ENCODE assay signal across 19 mouse cellular contexts in the genomic region with DNA sequence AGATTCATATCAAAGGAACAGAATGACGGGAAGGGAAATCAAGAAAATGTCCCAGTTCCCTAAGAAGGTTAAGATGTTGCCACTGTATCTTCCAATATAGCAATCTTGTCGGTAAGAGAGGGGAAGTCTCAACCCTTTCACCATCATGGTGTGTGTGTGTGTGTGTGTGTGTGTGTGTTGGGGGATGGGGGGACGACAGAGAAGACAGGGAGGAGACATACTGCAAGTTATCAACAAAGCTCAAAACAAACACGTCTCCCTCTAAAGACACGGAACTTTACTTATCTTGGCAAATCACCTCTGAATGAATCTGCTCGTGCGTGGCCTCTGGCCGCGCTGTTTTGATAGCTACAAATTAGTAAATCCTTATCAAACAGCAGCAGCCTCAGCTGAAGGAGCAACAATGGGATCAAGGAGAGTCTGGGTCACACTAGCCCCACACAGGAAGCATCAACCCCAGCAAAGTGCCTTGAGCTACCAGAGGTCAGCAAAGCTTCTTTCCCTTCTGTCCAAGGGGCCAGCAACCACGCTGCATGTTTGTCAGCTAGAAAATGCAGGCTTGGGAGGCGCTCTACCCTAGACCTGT.
A peak's percentile ranks its signal among the peaks of the same experiment; 100 is the strongest.
DNase-seq lines count a peak whose midpoint lies in the region; ATAC-seq and TF ChIP-seq lines count a peak whose summit lies in the region.
"Had no signal": no experiment of that assay in that cellular context is flagged by ENCODE, and none has a peak within 500 bp of the region (broad histone marks: within the 10 kb centered on the region; RNA-seq: fewer than 3 reads in every experiment).

No protein-coding gene starts in this region.

- ATAC-seq in heart, embryonic 11.5 days (replicated peaks; ENCODE audit: insufficient number of reproducible peaks, low FRiP score, low TSS enrichment) = no peak
- ATAC-seq in lung, embryonic 16.5 days (ENCODE audit: low read depth) = no peak
- no peak for ATAC-seq in lung, postnatal 0 days
- no peak; the same call in 1 of the 2 replicates for ATAC-seq in heart, embryonic 16.5 days (replicated peaks; ENCODE audit: extremely low read depth, insufficient read depth, low FRiP score)
- ATAC-seq: forebrain, embryonic 14.5 days; hindbrain, embryonic 16.5 days; intestine, postnatal 0 days had no signal

- peak; percentile 15 for DNase-seq in embryo, embryonic 10 days (ENCODE audit: low spot score)
- no peak for DNase-seq in embryo, embryonic 10.5 days (ENCODE audit: low spot score)
- DNase-seq in heart, postnatal 14 days = no peak
- DNase-seq in lung, postnatal 0 days (ENCODE audit: low spot score) = no peak
- no peak for DNase-seq in layer of hippocampus, adult 9-11 months
- DNase-seq: cerebellum, adult 2 months; layer of hippocampus, postnatal 36 days; lung, adult 18-20 months; lung, postnatal 4 days; retina, postnatal 1 day had no signal

- no peak for TF ChIP-seq CTCF in lung, postnatal 0 days (IDR thresholded peaks at IDR 0.05)

- no peaks in the 10 kb centered on the region for H3K9me3 ChIP-seq in heart, embryonic 11.5 days (replicated peaks; ENCODE audit: control insufficient read depth, low read length)
- H3K9me3 ChIP-seq in lung, embryonic 16.5 days (ENCODE audit: control insufficient read depth, low read length) = no peaks in the 10 kb centered on the region
- no peaks in the 10 kb centered on the region for H3K9me3 ChIP-seq in lung, postnatal 0 days (ENCODE audit: low read length)
- H3K9me3 ChIP-seq in heart, embryonic 16.5 days (replicated peaks; ENCODE audit: control insufficient read depth, low read length) = no peaks in the 10 kb centered on the region
- H3K9me3 ChIP-seq: embryonic facial prominence, embryonic 15.5 days; midbrain, embryonic 10.5 days had no signal

- no peaks in the 10 kb centered on the region for H3K27me3 ChIP-seq in heart, embryonic 11.5 days (ENCODE audit: control insufficient read depth, insufficient read depth, low read length)
- H3K27me3 ChIP-seq in lung, embryonic 16.5 days (ENCODE audit: control insufficient read depth, insufficient read depth, low read depth, low read length) = no peaks in the 10 kb centered on the region
- H3K27me3 ChIP-seq in lung, postnatal 0 days (replicated peaks; ENCODE audit: insufficient read depth, low read length) = no peaks in the 10 kb centered on the region
- H3K27me3 ChIP-seq in heart, embryonic 16.5 days (ENCODE audit: control insufficient read depth, insufficient read depth, low read length) = no peaks in the 10 kb centered on the region
- H3K27me3 ChIP-seq: embryonic facial prominence, embryonic 15.5 days had no signal

- H3K4me2 ChIP-seq in heart, embryonic 11.5 days = peak overlapping the region; percentile 52
- 0 out of 2 replicates have a peak overlapping the region, but pooled peaks have one; percentile 1 for H3K4me2 ChIP-seq in lung, embryonic 16.5 days (ENCODE audit: low read depth, low read length)
- H3K4me2 ChIP-seq in lung, postnatal 0 days (replicated peaks; ENCODE audit: low read depth, low read length) = no peak overlapping the region
- H3K4me2 ChIP-seq in heart, embryonic 16.5 days (ENCODE audit: low read depth, low read length) = peak overlapping the region; percentile 36; the same call in 1 of the 2 replicates
- H3K4me2 ChIP-seq: embryonic facial prominence, embryonic 15.5 days had no signal

- H3K9ac ChIP-seq in heart, embryonic 11.5 days (ENCODE audit: low read depth, low read length) = no peak overlapping the region
- no peak overlapping the region; the same call in 1 of the 2 replicates for H3K9ac ChIP-seq in lung, embryonic 16.5 days (ENCODE audit: low read length)
- H3K9ac ChIP-seq in lung, postnatal 0 days (replicated peaks; ENCODE audit: low read depth) = no peak overlapping the region
- H3K9ac ChIP-seq in heart, embryonic 16.5 days (ENCODE audit: low read length) = no peak overlapping the region
- H3K9ac ChIP-seq: embryonic facial prominence, embryonic 15.5 days had no signal

- no peak overlapping the region for H3K4me3 ChIP-seq in heart, embryonic 11.5 days (ENCODE audit: low read depth, low read length)
- H3K4me3 ChIP-seq in lung, embryonic 16.5 days (ENCODE audit: low read length) = no peak overlapping the region
- no peak overlapping the region for H3K4me3 ChIP-seq in lung, postnatal 0 days (ENCODE audit: low read depth, low read length)
- no peak overlapping the region for H3K4me3 ChIP-seq in heart, embryonic 16.5 days (ENCODE audit: low read length)
- H3K4me3 ChIP-seq: embryonic facial prominence, embryonic 15.5 days; midbrain, embryonic 10.5 days; myocyte had no signal

- H3K36me3 ChIP-seq in heart, embryonic 11.5 days (ENCODE audit: control insufficient read depth, insufficient read depth, low read length) = no peaks in the 10 kb centered on the region
- H3K36me3 ChIP-seq in lung, embryonic 16.5 days (ENCODE audit: control insufficient read depth, insufficient read depth, low read length) = no peaks in the 10 kb centered on the region
- H3K36me3 ChIP-seq in lung, postnatal 0 days (ENCODE audit: insufficient read depth, low read length) = no peaks in the 10 kb centered on the region
- no peaks in the 10 kb centered on the region for H3K36me3 ChIP-seq in heart, embryonic 16.5 days (ENCODE audit: control insufficient read depth, insufficient read depth)
- H3K36me3 ChIP-seq: embryonic facial prominence, embryonic 15.5 days; midbrain, embryonic 10.5 days had no signal

- 25% methylated on average over 11 of the region's 11 CpGs for WGBS in heart, embryonic 11.5 days (ENCODE audit: insufficient replicate concordance)
- WGBS in lung, embryonic 16.5 days = 27% methylated on average over 11 of the region's 11 CpGs
- WGBS in lung, postnatal 0 days = 26% methylated on average over 11 of the region's 11 CpGs
- 28% methylated on average over 11 of the region's 11 CpGs for WGBS in heart, embryonic 16.5 days

- H3K27ac ChIP-seq in heart, embryonic 11.5 days (ENCODE audit: low read depth, low read length) = no peak overlapping the region
- no peak overlapping the region for H3K27ac ChIP-seq in lung, embryonic 16.5 days (ENCODE audit: low read length)
- H3K27ac ChIP-seq in lung, postnatal 0 days (ENCODE audit: low read length) = no peak overlapping the region
- peak overlapping the region; percentile 70 for H3K27ac ChIP-seq in heart, embryonic 16.5 days (ENCODE audit: low read length)
- H3K27ac ChIP-seq: embryonic facial prominence, embryonic 15.5 days; midbrain, embryonic 10.5 days had no signal

- TF ChIP-seq EP300 in lung, postnatal 0 days (IDR thresholded peaks at IDR 0.05) = no peak

- peaks cover 6% of the 10 kb centered on the region for H3K4me1 ChIP-seq in heart, embryonic 11.5 days (ENCODE audit: control insufficient read depth, insufficient read depth, low read length)
- no peaks in the 10 kb centered on the region for H3K4me1 ChIP-seq in lung, embryonic 16.5 days (replicated peaks; ENCODE audit: control insufficient read depth, insufficient read depth, low read length)
- H3K4me1 ChIP-seq in lung, postnatal 0 days (ENCODE audit: insufficient read depth, low read depth, low read length) = no peaks in the 10 kb centered on the region
- H3K4me1 ChIP-seq in heart, embryonic 16.5 days (ENCODE audit: control insufficient read depth, insufficient read depth, low read length) = 0 out of 2 replicates have a peak, but pooled peaks cover 3% of the 10 kb centered on the region

- intact Hi-C loops in heart, postnatal 14 days (cut with DNase I) = no loop called here
